In genomic region chr6:122595637-122596036, GRCm38 (mm10) we compare ENCODE assay signal across 11 mouse cellular contexts. TPM values are rescaled to one million over a fixed set of nuclear protein-coding genes. Genes with fewer than 3 reads are reported as not detected.
DNase-seq lines count a peak whose midpoint lies in the region; ATAC-seq and TF ChIP-seq lines count a peak whose summit lies in the region.
"Had no signal": no experiment of that assay in that cellular context is flagged by ENCODE, and none has a peak within 500 bp of the region (broad histone marks: within the 10 kb centered on the region; RNA-seq: fewer than 3 reads in every experiment).

No protein-coding gene starts in this region.

- ATAC-seq in hindbrain, embryonic 14.5 days (ENCODE audit: low FRiP score), result peak; percentile 68; the same call in 1 of the 2 replicates
- no peak for ATAC-seq in hindbrain, embryonic 12.5 days (ENCODE audit: low FRiP score)
- peak; percentile 67; the same call in 1 of the 2 replicates for ATAC-seq in kidney, embryonic 15.5 days (replicated peaks; ENCODE audit: low FRiP score)
- ATAC-seq in megakaryocyte progenitor cell, adult 5-6 weeks (replicated peaks; ENCODE audit: poor library complexity), result peak; percentile 67
- ATAC-seq in inflammation-experienced regulatory T-cells, adult 6 months, result no peak
- ATAC-seq in intestine, embryonic 15.5 days, result no peak

- peak; percentile 61 for DNase-seq in hindbrain, embryonic 14.5 days (ENCODE audit: low spot score)
- no peak for DNase-seq in MEL (ENCODE audit: low read depth, low spot score)
- peak; percentile 52 for DNase-seq in embryo, embryonic 10 days (ENCODE audit: low spot score)

- no peak for TF ChIP-seq POLR2A in MEL (IDR thresholded peaks at IDR 0.05; ENCODE audit: control insufficient read depth in 1 of 2, insufficient read depth in 1 of 2, low read depth in 1 of 2, low read length in 2 of 2, poor library complexity in 1 of 2)

- H3K4me3 ChIP-seq in hindbrain, embryonic 14.5 days (replicated peaks; ENCODE audit: low read length), result no peak overlapping the region
- no peak overlapping the region for H3K4me3 ChIP-seq in hindbrain, embryonic 12.5 days
- no peak overlapping the region for H3K4me3 ChIP-seq in MEL (ENCODE audit: control insufficient read depth in 1 of 2, insufficient read depth in 1 of 2, low read depth in 2 of 2, low read length in 2 of 2)
- H3K4me3 ChIP-seq in kidney, embryonic 15.5 days (replicated peaks), result no peak overlapping the region
- no peak overlapping the region for H3K4me3 ChIP-seq in intestine, embryonic 15.5 days (replicated peaks)

- H3K4me1 ChIP-seq in hindbrain, embryonic 14.5 days (replicated peaks; ENCODE audit: control insufficient read depth, insufficient read depth, low read length), result no peaks in the 10 kb centered on the region
- H3K4me1 ChIP-seq in hindbrain, embryonic 12.5 days, result no peaks in the 10 kb centered on the region
- H3K4me1 ChIP-seq in MEL (ENCODE audit: control insufficient read depth in 1 of 2, insufficient read depth in 2 of 2, low read length in 2 of 2), result peaks cover 0 to 3% of the 10 kb centered on the region in 2 experiments; a peak in 1 of 4 replicates
- H3K4me1 ChIP-seq in kidney, embryonic 15.5 days, result no peaks in the 10 kb centered on the region
- H3K4me1 ChIP-seq in intestine, embryonic 15.5 days (replicated peaks), result no peaks in the 10 kb centered on the region

- TF ChIP-seq CTCF in MEL (IDR thresholded peaks at IDR 0.05 in 2 of 3, conservative IDR thresholded peaks at IDR 0.05 in 1 of 3; ENCODE audit: control insufficient read depth in 1 of 3, insufficient read depth in 1 of 3, low read depth in 2 of 3, low read length in 3 of 3, poor library complexity in 1 of 3, severe bottlenecking in 1 of 3), result peak in 1 of 3 experiments; percentile 39; a peak in 2 of 6 replicates

- no peak overlapping the region for H3K4me2 ChIP-seq in hindbrain, embryonic 14.5 days (replicated peaks)
- H3K4me2 ChIP-seq in hindbrain, embryonic 12.5 days (replicated peaks), result no peak overlapping the region
- no peak overlapping the region for H3K4me2 ChIP-seq in kidney, embryonic 15.5 days
- no peak overlapping the region for H3K4me2 ChIP-seq in intestine, embryonic 15.5 days (replicated peaks)

- H3K36me3 ChIP-seq in hindbrain, embryonic 14.5 days (replicated peaks; ENCODE audit: control insufficient read depth, insufficient read depth), result no peaks in the 10 kb centered on the region
- no peaks in the 10 kb centered on the region for H3K36me3 ChIP-seq in hindbrain, embryonic 12.5 days
- H3K36me3 ChIP-seq in MEL (ENCODE audit: control insufficient read depth in 1 of 2, insufficient read depth in 2 of 2, low read length in 2 of 2), result peaks cover 0 to 2% of the 10 kb centered on the region in 2 experiments; a peak in 1 of 4 replicates
- no peaks in the 10 kb centered on the region for H3K36me3 ChIP-seq in kidney, embryonic 15.5 days
- H3K36me3 ChIP-seq in intestine, embryonic 15.5 days, result no peaks in the 10 kb centered on the region

- no peaks in the 10 kb centered on the region for H3K9me3 ChIP-seq in hindbrain, embryonic 14.5 days (ENCODE audit: control insufficient read depth, low read length)
- no peaks in the 10 kb centered on the region for H3K9me3 ChIP-seq in hindbrain, embryonic 12.5 days (replicated peaks)
- H3K9me3 ChIP-seq in MEL (replicated peaks; ENCODE audit: insufficient read depth, low read length), result no peaks in the 10 kb centered on the region
- no peaks in the 10 kb centered on the region for H3K9me3 ChIP-seq in kidney, embryonic 15.5 days (replicated peaks)
- no peaks in the 10 kb centered on the region for H3K9me3 ChIP-seq in intestine, embryonic 15.5 days

- peak; percentile 16 for TF ChIP-seq RAD21 in MEL (IDR thresholded peaks at IDR 0.05; ENCODE audit: low read depth, low read length)

- H3K27ac ChIP-seq in hindbrain, embryonic 14.5 days, result no peak overlapping the region
- no peak overlapping the region for H3K27ac ChIP-seq in hindbrain, embryonic 12.5 days
- H3K27ac ChIP-seq in MEL (ENCODE audit: control insufficient read depth, low read depth, low read length), result no peak overlapping the region
- H3K27ac ChIP-seq in kidney, embryonic 15.5 days, result no peak overlapping the region
- H3K27ac ChIP-seq in intestine, embryonic 15.5 days, result no peak overlapping the region

- 26% methylated on average over 7 of the region's 7 CpGs for WGBS in hindbrain, embryonic 14.5 days
- 35% methylated on average over 7 of the region's 7 CpGs for WGBS in hindbrain, embryonic 12.5 days
- WGBS in kidney, embryonic 15.5 days, result 28% methylated on average over 7 of the region's 7 CpGs
- 24% methylated on average over 7 of the region's 7 CpGs for WGBS in intestine, embryonic 15.5 days

- TF ChIP-seq EP300 in MEL (IDR thresholded peaks at IDR 0.05; ENCODE audit: low read depth in 1 of 2, low read length in 2 of 2), result no peak

- no peaks in the 10 kb centered on the region for H3K79me2 ChIP-seq in MEL (ENCODE audit: control insufficient read depth, insufficient read depth, low read length, poor library complexity)

- H3K9ac ChIP-seq in hindbrain, embryonic 14.5 days, result no peak overlapping the region
- H3K9ac ChIP-seq in hindbrain, embryonic 12.5 days, result no peak overlapping the region
- H3K9ac ChIP-seq in MEL (ENCODE audit: control insufficient read depth, low read depth, low read length, poor library complexity, severe bottlenecking), result no peak overlapping the region
- H3K9ac ChIP-seq in kidney, embryonic 15.5 days, result no peak overlapping the region
- H3K9ac ChIP-seq in intestine, embryonic 15.5 days, result no peak overlapping the region

- H3K27me3 ChIP-seq in hindbrain, embryonic 14.5 days (ENCODE audit: control insufficient read depth, insufficient read depth, low read length), result no peaks in the 10 kb centered on the region
- H3K27me3 ChIP-seq in hindbrain, embryonic 12.5 days, result no peaks in the 10 kb centered on the region
- H3K27me3 ChIP-seq in MEL (ENCODE audit: control insufficient read depth in 1 of 2, insufficient read depth in 2 of 2, low read length in 2 of 2), result no peaks in the 10 kb centered on the region
- H3K27me3 ChIP-seq in kidney, embryonic 15.5 days, result no peaks in the 10 kb centered on the region
- no peaks in the 10 kb centered on the region for H3K27me3 ChIP-seq in intestine, embryonic 15.5 days (replicated peaks)

TF ChIP-seq in MEL, 35 proteins besides CTCF, POLR2A, EP300 and RAD21:
- no peak for TF ChIP-seq MAX (IDR thresholded peaks at IDR 0.05; ENCODE audit: low read length)
- peak; percentile 20; the same call in 1 of the 2 replicates for TF ChIP-seq SMC3 (IDR thresholded peaks at IDR 0.05; ENCODE audit: low read depth, low read length)

RNA-seq across cellular contexts. Expression of gene Apobec1, which starts 6.6 kb away (rescaled TPM):
- 1.5 and 1.9 TPM in 2 replicates for polyA plus RNA-seq in hindbrain, embryonic 14.5 days (2014; fragmentation: Nextera tagmentation; extraction: Ambion mirVana)
- 1.8 and 2.9 TPM in 2 replicates for polyA plus RNA-seq in hindbrain, embryonic 12.5 days (2016; fragmentation: Nextera tagmentation; extraction: Ambion mirVana)
- 4.5 and 4.9 TPM in 2 replicates for total RNA-seq in MEL (2012; rRNA removed)
- polyA plus RNA-seq in MEL (2012; ENCODE audit: insufficient read depth in 1 of 2, insufficient read length in 2 of 2, low read depth in 1 of 2, low replicate concordance in 2 of 2, missing spikeins in 1 of 2), result 1 to 10 TPM in 1 of 2 experiments, not detected in 1; 5.8 TPM
- 3.3 and 4.3 TPM in 2 replicates for polyA plus RNA-seq in kidney, embryonic 15.5 days (2015; fragmentation: Nextera tagmentation; extraction: Ambion mirVana)
- 23.6 and 23.7 TPM in 2 replicates for total RNA-seq in megakaryocyte progenitor cell, adult 5-6 weeks (2015)
- 15.0 and 16.7 TPM in 2 replicates for total RNA-seq in megakaryocyte progenitor cell, adult 5-6 weeks (2017)
- 10 to 100 TPM; 23.8 to 43.8 (median 29.2) TPM for polyA plus RNA-seq in inflammation-experienced regulatory T-cells, adult 6 months (2017; shearing (Covaris generic))
- 6.3 and 7.6 TPM in 2 replicates for polyA plus RNA-seq in intestine, embryonic 15.5 days (2015; fragmentation: Nextera tagmentation; extraction: Ambion mirVana)

RNA-seq across cellular contexts. Expression of gene Gdf3, which starts 14.2 kb away (rescaled TPM):
- not detected in 2 replicates for polyA plus RNA-seq in hindbrain, embryonic 14.5 days (2014; fragmentation: Nextera tagmentation; extraction: Ambion mirVana)
- polyA plus RNA-seq in hindbrain, embryonic 12.5 days (2016; fragmentation: Nextera tagmentation; extraction: Ambion mirVana), result 0.09 TPM in 1 of 2 replicates, not detected in the other
- 39.6 and 42.8 TPM in 2 replicates for total RNA-seq in MEL (2012; rRNA removed)
- polyA plus RNA-seq in MEL (2012; ENCODE audit: insufficient read depth in 1 of 2, insufficient read length in 2 of 2, low read depth in 1 of 2, low replicate concordance in 2 of 2, missing spikeins in 1 of 2), result 10 to 100 TPM in 1 of 2 experiments, not detected in 1; 50.2 TPM
- not detected in 2 replicates for polyA plus RNA-seq in kidney, embryonic 15.5 days (2015; fragmentation: Nextera tagmentation; extraction: Ambion mirVana)
- total RNA-seq in megakaryocyte progenitor cell, adult 5-6 weeks (2015), result 9.5 and 10.8 TPM in 2 replicates
- 4.2 and 6.7 TPM in 2 replicates for total RNA-seq in megakaryocyte progenitor cell, adult 5-6 weeks (2017)
- polyA plus RNA-seq in inflammation-experienced regulatory T-cells, adult 6 months (2017; shearing (Covaris generic)), result not detected
- 0.10 and 0.18 TPM in 2 replicates for polyA plus RNA-seq in intestine, embryonic 15.5 days (2015; fragmentation: Nextera tagmentation; extraction: Ambion mirVana)
- total RNA-seq: adrenal gland, adult 18-20 months; layer of hippocampus, postnatal 36 days had no signal
- polyA plus RNA-seq: stomach, embryonic 14.5 days had no signal

RNA-seq across cellular contexts. Expression of gene Dppa3, which starts 30.6 kb away (rescaled TPM):
- not detected in 2 replicates for polyA plus RNA-seq in hindbrain, embryonic 14.5 days (2014; fragmentation: Nextera tagmentation; extraction: Ambion mirVana)
- polyA plus RNA-seq in hindbrain, embryonic 12.5 days (2016; fragmentation: Nextera tagmentation; extraction: Ambion mirVana), result not detected in 2 replicates
- not detected in 2 replicates for total RNA-seq in MEL (2012; rRNA removed)
- polyA plus RNA-seq in MEL (2012; ENCODE audit: insufficient read depth in 1 of 2, insufficient read length in 2 of 2, low read depth in 1 of 2, low replicate concordance in 2 of 2, missing spikeins in 1 of 2), result not detected
- not detected in 2 replicates for polyA plus RNA-seq in kidney, embryonic 15.5 days (2015; fragmentation: Nextera tagmentation; extraction: Ambion mirVana)
- total RNA-seq in megakaryocyte progenitor cell, adult 5-6 weeks (2015), result not detected in 2 replicates
- not detected in 2 replicates for total RNA-seq in megakaryocyte progenitor cell, adult 5-6 weeks (2017)
- not detected for polyA plus RNA-seq in inflammation-experienced regulatory T-cells, adult 6 months (2017; shearing (Covaris generic))
- not detected in 2 replicates for polyA plus RNA-seq in intestine, embryonic 15.5 days (2015; fragmentation: Nextera tagmentation; extraction: Ambion mirVana)
- total RNA-seq: adrenal gland, adult 18-20 months; layer of hippocampus, postnatal 36 days had no signal
- polyA plus RNA-seq: stomach, embryonic 14.5 days had no signal

RNA-seq across cellular contexts. Expression of gene Aicda, which starts 42.0 kb away (rescaled TPM):
- polyA plus RNA-seq in hindbrain, embryonic 14.5 days (2014; fragmentation: Nextera tagmentation; extraction: Ambion mirVana), result 0.52 and 1.0 TPM in 2 replicates
- polyA plus RNA-seq in hindbrain, embryonic 12.5 days (2016; fragmentation: Nextera tagmentation; extraction: Ambion mirVana), result 0.15 and 0.61 TPM in 2 replicates
- 0.13 TPM in 1 of 2 replicates, not detected in the other for total RNA-seq in MEL (2012; rRNA removed)
- under 1 TPM in 1 of 2 experiments, not detected in 1; 0.03 TPM for polyA plus RNA-seq in MEL (2012; ENCODE audit: insufficient read depth in 1 of 2, insufficient read length in 2 of 2, low read depth in 1 of 2, low replicate concordance in 2 of 2, missing spikeins in 1 of 2)
- polyA plus RNA-seq in kidney, embryonic 15.5 days (2015; fragmentation: Nextera tagmentation; extraction: Ambion mirVana), result not detected in 2 replicates
- total RNA-seq in megakaryocyte progenitor cell, adult 5-6 weeks (2015), result not detected in 2 replicates
- total RNA-seq in megakaryocyte progenitor cell, adult 5-6 weeks (2017), result not detected in 2 replicates
- polyA plus RNA-seq in inflammation-experienced regulatory T-cells, adult 6 months (2017; shearing (Covaris generic)), result 1 to 10 TPM in 2 of 3 experiments, under 1 TPM in 1; 0.39 to 3.3 (median 1.2) TPM
- polyA plus RNA-seq in intestine, embryonic 15.5 days (2015; fragmentation: Nextera tagmentation; extraction: Ambion mirVana), result not detected in 2 replicates
- total RNA-seq: adrenal gland, adult 18-20 months; layer of hippocampus, postnatal 36 days had no signal
- polyA plus RNA-seq: stomach, embryonic 14.5 days had no signal

Comparison
In these comparisons a context has a peak if more than half of its experiments do, and no peak if none do; other contexts are left out.
1. ATAC-seq: peak in hindbrain, embryonic 14.5 days (single experiment), kidney, embryonic 15.5 days (single experiment) and megakaryocyte progenitor cell, adult 5-6 weeks (single experiment); none in hindbrain, embryonic 12.5 days (single experiment), inflammation-experienced regulatory T-cells, adult 6 months (single experiment) and intestine, embryonic 15.5 days (single experiment).
2. RNA of gene Gdf3, which starts 14.2 kb away (polyA plus RNA-seq): 50.2 TPM in MEL; 0.10 to 0.18 TPM in intestine, embryonic 15.5 days, 0.09 TPM in hindbrain, embryonic 12.5 days, not detected in inflammation-experienced regulatory T-cells, adult 6 months, not detected in hindbrain, embryonic 14.5 days and not detected in kidney, embryonic 15.5 days; every median in the first group is over 10 times any median in the second.